Mouse (Mus musculus) midbrain, embryonic 12.5 days (tissue): ENCODE data around the gene Gprc5c. TPM values are rescaled to one million over a fixed set of nuclear protein-coding genes. Genes with fewer than 3 reads are reported as not detected.
A peak's percentile ranks its signal among the peaks of the same experiment; 100 is the strongest.
"Not testable (repeated sequence)": the region's sequence is repeated elsewhere in the genome, so short reads cannot be mapped to it uniquely, and the experiment has no call there.

Experiments
- ATAC-seq: fragments of 200-750 bp; cut with Nextera tagmentation; 2 replicates; pipeline ENCODE4 v1.8.0; 2017; ENCODE audit warnings: low read depth, moderate TSS enrichment, moderate library complexity; ENCODE audit not compliant: low FRiP score
- H3K27ac ChIP-seq: fragments of 300-500 bp; sonication (generic); replicated peaks from 2 replicates; pipeline ENCODE4 v1.5.1; 2016; ENCODE audit warnings: mild to moderate bottlenecking
- H3K27me3 ChIP-seq: fragments of 300-500 bp; sonication (generic); 2 replicates; pipeline ENCODE4 v1.6.1; 2016; ENCODE audit warnings: mild to moderate bottlenecking
- H3K36me3 ChIP-seq: fragments of 300-500 bp; sonication (generic); 2 replicates; pipeline ENCODE4 v1.6.1; 2016
- H3K4me1 ChIP-seq: fragments of 300-500 bp; sonication (generic); 2 replicates; pipeline ENCODE4 v1.6.1; 2016
- H3K4me2 ChIP-seq: fragments of 300-500 bp; sonication (generic); replicated peaks from 2 replicates; pipeline ENCODE4 v1.6.1; 2016; ENCODE audit warnings: mild to moderate bottlenecking, moderate library complexity
- H3K4me3 ChIP-seq: fragments of 300-500 bp; sonication (generic); 2 replicates; pipeline ENCODE4 v1.5.1; 2016; ENCODE audit warnings: mild to moderate bottlenecking
- H3K9ac ChIP-seq: fragments of 300-500 bp; sonication (generic); replicated peaks from 2 replicates; pipeline ENCODE4 v1.6.1; 2016; ENCODE audit warnings: mild to moderate bottlenecking, moderate library complexity
- H3K9me3 ChIP-seq: fragments of 300-500 bp; sonication (generic); 2 replicates; pipeline ENCODE4 v1.6.1; 2016; ENCODE audit warnings: mild to moderate bottlenecking
- WGBS: fragments of 180-500 bp; shearing (Covaris S2); methylation state at CpG from one replicate; pipeline ENCODE4 v1.1.7; 2016; 5-methylcytosine and 5-hydroxymethylcytosine counted together
- polyA plus RNA-seq: library from polyadenylated mRNA; unstranded; fragments of >200 nt; fragmentation: Nextera tagmentation; extraction: Ambion mirVana; gene quantifications from 2 replicates; pipeline ENCODE4 v1.2.1, GENCODE M21; 2016

The Gprc5c gene
- polyA plus RNA-seq, 1 experiment from 2014 or later = 16.8 TPM

DNA sequence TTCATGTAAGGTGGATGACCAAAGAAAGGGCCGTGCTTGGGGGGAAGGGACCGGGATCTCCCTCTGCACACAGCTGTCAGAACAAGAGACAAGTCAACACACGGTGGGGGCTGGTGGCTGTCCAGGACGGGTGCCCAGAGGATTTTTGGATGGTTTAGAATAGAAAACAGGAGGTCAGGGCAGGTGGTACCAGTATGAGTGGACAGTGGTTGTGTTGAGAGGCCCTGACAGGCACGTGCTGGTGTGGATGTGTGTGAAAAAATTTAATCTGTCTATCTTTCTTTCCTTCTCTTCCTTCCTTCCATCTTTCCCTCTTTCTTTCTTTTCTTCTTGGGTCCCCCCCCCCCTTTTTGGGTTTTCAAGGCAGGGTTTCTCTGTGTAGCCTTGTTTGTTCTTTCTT, 39.6 kb downstream of the Gprc5c start:
- no peak overlapping the region for H3K4me3 ChIP-seq
- WGBS = 59% methylated on average over 5 of the region's 5 CpGs
- ATAC-seq = no peak
- H3K4me1 ChIP-seq = no peaks in the 10 kb centered on the region
- H3K36me3 ChIP-seq = no peaks in the 10 kb centered on the region
- 0 out of 2 replicates have a peak, but pooled peaks cover 8% of the 10 kb centered on the region for H3K27me3 ChIP-seq
- H3K4me2 ChIP-seq = no peak overlapping the region
- H3K27ac ChIP-seq = no peak overlapping the region
- H3K9me3 ChIP-seq = no peaks in the 10 kb centered on the region
- no peak overlapping the region for H3K9ac ChIP-seq

- no peak overlapping the region for H3K27ac ChIP-seq
- peaks cover 3% of the 10 kb centered on the region; the same call in 1 of the 2 replicates for H3K27me3 ChIP-seq
- 92% methylated on average over 3 of the region's 3 CpGs for WGBS
- no peaks in the 10 kb centered on the region for H3K4me1 ChIP-seq
- H3K9me3 ChIP-seq = no peaks in the 10 kb centered on the region
- no peaks in the 10 kb centered on the region for H3K36me3 ChIP-seq
- H3K4me2 ChIP-seq = no peak overlapping the region
- ATAC-seq = no peak
- no peak overlapping the region for H3K9ac ChIP-seq
- no peak overlapping the region for H3K4me3 ChIP-seq
Observed at GRCm38 (mm10) chr11:114896085-114896484, 45.1 kb downstream of the Gprc5c start.

GRCm38 (mm10) chr11:114898026-114898425, 47.1 kb downstream of the Gprc5c start:
- Histone ChIP-seq H3K9ac (no peak overlapping the region), H3K9me3 (no peaks in the 10 kb centered on the region), H3K27me3 (peaks cover 3% of the 10 kb centered on the region; the same call in 1 of the 2 replicates), H3K4me3 (no peak overlapping the region), H3K27ac (no peak overlapping the region), H3K36me3 (no peaks in the 10 kb centered on the region), H3K4me2 (no peak overlapping the region), H3K4me1 (no peaks in the 10 kb centered on the region)
- WGBS = 39% methylated on average over 1 of the region's 1 CpGs
- no peak for ATAC-seq

DNA sequence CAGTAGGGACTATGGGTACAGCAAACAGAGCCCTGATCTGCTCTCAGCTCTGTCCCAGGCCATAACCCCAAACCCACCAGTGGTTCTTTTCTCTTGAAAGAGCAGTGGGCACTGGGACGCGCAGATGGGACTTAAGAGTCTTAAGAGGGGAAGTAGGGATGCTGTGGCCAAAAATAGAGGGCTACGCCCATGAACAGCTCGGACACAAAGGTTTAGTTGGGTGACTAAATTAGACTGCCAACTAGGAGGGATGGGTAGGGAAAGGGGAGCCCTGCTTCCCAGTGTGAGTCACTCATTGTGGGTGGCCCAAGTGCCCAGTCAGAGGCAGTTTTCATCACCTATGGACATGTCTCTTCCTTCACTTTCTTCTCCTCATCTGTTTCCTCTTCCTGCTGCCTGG, 52.3 kb downstream of the Gprc5c start:
- no peak overlapping the region for H3K9ac ChIP-seq

DNA sequence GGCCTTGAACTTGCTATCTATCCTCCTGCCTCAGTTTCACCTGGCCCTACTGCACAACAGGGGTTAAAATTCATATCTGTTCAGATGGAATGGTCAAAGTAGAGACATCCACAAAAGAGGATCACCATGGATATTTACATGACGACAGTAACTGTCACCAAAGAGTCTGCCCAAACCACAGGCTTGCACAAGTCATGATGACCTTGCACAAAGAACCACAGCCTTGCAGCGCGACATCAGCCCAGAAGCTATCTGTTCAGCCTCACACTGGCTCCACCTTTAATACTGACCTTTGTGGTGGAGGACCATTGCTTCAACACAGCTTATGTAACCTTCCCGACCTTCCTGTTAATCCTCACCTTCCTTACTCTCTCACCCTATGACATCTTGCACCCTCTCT, 56.6 kb downstream of the Gprc5c start:
- Histone ChIP-seq H3K9me3 (no peaks in the 10 kb centered on the region), H3K27me3 (0 out of 2 replicates have a peak, but pooled peaks cover 4% of the 10 kb centered on the region), H3K4me1 (no peaks in the 10 kb centered on the region), H3K4me2 (no peak overlapping the region), H3K4me3 (no peak overlapping the region), H3K9ac (no peak overlapping the region), H3K36me3 (no peaks in the 10 kb centered on the region), H3K27ac (no peak overlapping the region)
- WGBS = 82% methylated on average over 4 of the region's 4 CpGs
- no peak for ATAC-seq

More for the DNA sequence above, 52.3 kb downstream of the Gprc5c start:
- Histone ChIP-seq H3K36me3 (no peaks in the 10 kb centered on the region), H3K27me3 (peaks cover 8% of the 10 kb centered on the region; the same call in 1 of the 2 replicates), H3K9me3 (no peaks in the 10 kb centered on the region), H3K27ac (no peak overlapping the region), H3K4me2 (no peak overlapping the region), H3K4me3 (no peak overlapping the region), H3K4me1 (no peaks in the 10 kb centered on the region)
- no peak for ATAC-seq
- 85% methylated on average over 4 of the region's 4 CpGs for WGBS

- no peaks in the 10 kb centered on the region for H3K36me3 ChIP-seq
- WGBS = 63% methylated on average over 4 of the region's 4 CpGs
- no peak overlapping the region for H3K4me2 ChIP-seq
- H3K27me3 ChIP-seq = 0 out of 2 replicates have a peak, but pooled peaks cover 6% of the 10 kb centered on the region
- no peaks in the 10 kb centered on the region for H3K4me1 ChIP-seq
- no peak overlapping the region for H3K9ac ChIP-seq
- H3K27ac ChIP-seq = no peak overlapping the region
- no peak for ATAC-seq
- no peaks in the 10 kb centered on the region for H3K9me3 ChIP-seq
- no peak overlapping the region for H3K4me3 ChIP-seq
Observed at GRCm38 (mm10) chr11:114908086-114908485, 57.1 kb downstream of the Gprc5c start.

DNA sequence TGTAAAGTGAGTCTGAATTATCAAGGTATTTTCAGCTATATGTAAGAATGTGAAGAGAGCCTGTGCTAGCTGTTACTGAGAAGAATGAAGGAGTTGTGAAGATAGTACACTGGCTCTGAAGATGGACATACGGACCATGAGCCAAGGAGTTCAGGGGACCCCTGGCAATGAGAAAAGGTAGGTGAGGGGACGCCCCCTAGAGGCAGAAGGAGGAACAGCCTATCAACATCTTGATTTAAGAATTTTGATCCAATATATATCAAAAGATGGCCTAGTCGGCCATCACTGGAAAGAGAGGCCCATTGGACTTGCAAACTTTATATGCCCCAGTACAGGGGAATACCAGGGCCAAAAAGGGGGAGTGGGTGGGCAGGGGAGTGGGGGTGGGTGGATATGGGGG, 58.6 kb downstream of the Gprc5c start:
- H3K27me3 ChIP-seq = peaks cover 17% of the 10 kb centered on the region; the same call in 1 of the 2 replicates
- ATAC-seq, H3K36me3 ChIP-seq, H3K9me3 ChIP-seq, H3K9ac ChIP-seq, H3K4me2 ChIP-seq, H3K4me3 ChIP-seq, H3K4me1 ChIP-seq, H3K27ac ChIP-seq: not testable (repeated sequence)
- 33% methylated on average over 3 of the region's 3 CpGs for WGBS

GRCm38 (mm10) chr11:114912847-114913246, 61.9 kb downstream of the Gprc5c start:
- Histone ChIP-seq H3K4me2 (no peak overlapping the region), H3K27ac (no peak overlapping the region), H3K4me3 (no peak overlapping the region), H3K36me3 (no peaks in the 10 kb centered on the region), H3K4me1 (no peaks in the 10 kb centered on the region), H3K27me3 (peaks cover 17% of the 10 kb centered on the region; the same call in 1 of the 2 replicates), H3K9me3 (no peaks in the 10 kb centered on the region), H3K9ac (no peak overlapping the region)
- 11% methylated on average over 9 of the region's 9 CpGs for WGBS
- 0 out of 2 replicates have a peak, but pooled peaks have one; percentile 4 for ATAC-seq

- Histone ChIP-seq H3K27me3 (peaks cover 17% of the 10 kb centered on the region; the same call in 1 of the 2 replicates), H3K36me3 (no peaks in the 10 kb centered on the region), H3K4me1 (no peaks in the 10 kb centered on the region), H3K27ac (no peak overlapping the region), H3K4me3 (no peak overlapping the region), H3K9me3 (peaks cover 4% of the 10 kb centered on the region; the same call in 1 of the 2 replicates), H3K9ac (no peak overlapping the region), H3K4me2 (no peak overlapping the region)
- WGBS = 61% methylated on average over 7 of the region's 7 CpGs
- ATAC-seq = no peak
Observed at GRCm38 (mm10) chr11:114914978-114915377, 64.0 kb downstream of the Gprc5c start.

DNA sequence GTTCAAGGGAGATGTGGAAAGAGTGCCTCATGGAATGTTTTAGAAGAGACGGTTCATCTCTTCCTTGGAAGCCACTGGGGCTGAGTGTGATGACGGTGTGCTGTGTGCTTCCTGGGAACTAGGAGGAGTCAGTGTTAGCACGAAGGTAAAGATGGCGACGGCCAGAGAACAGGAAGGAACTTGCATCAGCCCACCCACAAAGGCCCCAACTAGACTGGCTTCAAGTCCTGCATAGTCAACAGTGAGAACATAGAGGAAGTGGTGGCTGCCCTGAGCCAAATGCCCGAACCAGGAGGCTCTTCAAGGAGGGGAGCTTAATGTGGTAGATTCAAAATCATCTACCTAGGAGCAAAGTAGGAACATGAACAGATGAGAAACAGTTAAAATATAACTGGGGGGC, 66.2 kb downstream of the Gprc5c start:
- peaks cover 4% of the 10 kb centered on the region; the same call in 1 of the 2 replicates for H3K9me3 ChIP-seq
- no peak overlapping the region for H3K9ac ChIP-seq
- H3K4me3 ChIP-seq = no peak overlapping the region
- H3K27ac ChIP-seq = no peak overlapping the region
- no peaks in the 10 kb centered on the region for H3K4me1 ChIP-seq
- ATAC-seq = no peak
- no peaks in the 10 kb centered on the region for H3K36me3 ChIP-seq
- H3K27me3 ChIP-seq = peaks cover 17% of the 10 kb centered on the region; the same call in 1 of the 2 replicates
- WGBS = 81% methylated on average over 6 of the region's 6 CpGs
- H3K4me2 ChIP-seq = no peak overlapping the region

Other genes with a start within 250 kb of the Gprc5c start
- gene Rpl38, start 182.6 kb upstream of the Gprc5c start, polyA plus RNA-seq = 839 and 864 TPM in 2 replicates
- gene Ttyh2, start 175.7 kb upstream of the Gprc5c start, polyA plus RNA-seq = 12.3 and 15.1 TPM in 2 replicates
- 1.3 and 2.4 TPM in 2 replicates for gene Dnaic2, start 123.7 kb upstream of the Gprc5c start, polyA plus RNA-seq
- gene Kif19a, start 85.8 kb upstream of the Gprc5c start, polyA plus RNA-seq = 0.45 and 0.73 TPM in 2 replicates
- 61.0 and 68.5 TPM in 2 replicates for gene Btbd17, start 55.2 kb upstream of the Gprc5c start, polyA plus RNA-seq
- not detected in 2 replicates for gene Gpr142, start 52.2 kb upstream of the Gprc5c start, polyA plus RNA-seq
- 0.71 and 0.97 TPM in 2 replicates for gene Cd300a, start 38.9 kb downstream of the Gprc5c start, polyA plus RNA-seq
- 0.08 TPM in 1 of 2 replicates, not detected in the other for gene Cd300lb, start 83.2 kb downstream of the Gprc5c start, polyA plus RNA-seq
- gene Cd300c, start 118.0 kb downstream of the Gprc5c start, polyA plus RNA-seq = not detected in 2 replicates
- 0.10 and 0.11 TPM in 2 replicates for gene Cd300ld, start 138.8 kb downstream of the Gprc5c start, polyA plus RNA-seq
- gene Cd300c2, start 150.7 kb downstream of the Gprc5c start, polyA plus RNA-seq = 0.85 and 1.2 TPM in 2 replicates
- gene Cd300ld2, start 165.0 kb downstream of the Gprc5c start, polyA plus RNA-seq = not detected in 2 replicates
- gene Cd300ld4, start 175.9 kb downstream of the Gprc5c start, polyA plus RNA-seq = not detected in 2 replicates
- gene Cd300ld5, start 186.6 kb downstream of the Gprc5c start, polyA plus RNA-seq = not detected in 2 replicates
- not detected in 2 replicates for gene Cd300ld3, start 197.3 kb downstream of the Gprc5c start, polyA plus RNA-seq
- gene Cd300e, start 211.0 kb downstream of the Gprc5c start, polyA plus RNA-seq = not detected in 2 replicates
- 1.5 TPM in 2 replicates for gene Rab37, start 240.3 kb downstream of the Gprc5c start, polyA plus RNA-seq